Mouse (Mus musculus): ENCODE results near the gene Hsp90ab1. TPM values are rescaled to one million over a fixed set of nuclear protein-coding genes. Genes with fewer than 3 reads are reported as not detected.

Gene Hsp90ab1
- polyA plus RNA-seq, 1 experiment from 2014 or later, result 1,571 TPM

GRCm38 (mm10) chr17:45575123-45575897, 2.2 kb upstream of the Hsp90ab1 start:
- peak overlapping the region; percentile 99 for H3K9ac ChIP-seq (ENCODE audit: low read depth, low read length)
- H3K27me3 ChIP-seq (replicated peaks; ENCODE audit: control insufficient read depth, insufficient read depth, low read length), result no peaks in the 10 kb centered on the region
- peaks cover 20% of the 10 kb centered on the region for H3K4me1 ChIP-seq (ENCODE audit: control insufficient read depth, insufficient read depth, low read depth, low read length)
- no peak for ATAC-seq
- H3K4me3 ChIP-seq (ENCODE audit: low read length), result no peak overlapping the region; the same call in 1 of the 2 replicates
- peak overlapping the region; percentile 84 for H3K4me2 ChIP-seq (ENCODE audit: low read length)
- peaks cover 8% of the 10 kb centered on the region for H3K36me3 ChIP-seq (ENCODE audit: control insufficient read depth, insufficient read depth, low read length)
- H3K9me3 ChIP-seq (ENCODE audit: control insufficient read depth, low read length), result no peaks in the 10 kb centered on the region
- 94% methylated on average over 8 of the region's 8 CpGs for WGBS
- H3K27ac ChIP-seq (ENCODE audit: low read depth, low read length), result peak overlapping the region; percentile 98

GRCm38 (mm10) chr17:45574129-45574761, 1.2 kb upstream of the Hsp90ab1 start:
- H3K27ac ChIP-seq (ENCODE audit: low read depth, low read length), result peak overlapping the region; percentile 98
- peak overlapping the region; percentile 84 for H3K4me2 ChIP-seq (ENCODE audit: low read length)
- H3K4me1 ChIP-seq (ENCODE audit: control insufficient read depth, insufficient read depth, low read depth, low read length), result peaks cover 20% of the 10 kb centered on the region
- H3K27me3 ChIP-seq (replicated peaks; ENCODE audit: control insufficient read depth, insufficient read depth, low read length), result no peaks in the 10 kb centered on the region
- H3K4me3 ChIP-seq (ENCODE audit: low read length), result peak overlapping the region; percentile 100
- peak; percentile 71 for ATAC-seq
- H3K9ac ChIP-seq (ENCODE audit: low read depth, low read length), result peak overlapping the region; percentile 99
- H3K36me3 ChIP-seq (ENCODE audit: control insufficient read depth, insufficient read depth, low read length), result peaks cover 18% of the 10 kb centered on the region
- no peaks in the 10 kb centered on the region for H3K9me3 ChIP-seq (ENCODE audit: control insufficient read depth, low read length)
- under 1% methylated on average over 16 of the region's 17 CpGs for WGBS

GRCm38 (mm10) chr17:45573780-45574123, 681 bp upstream of the Hsp90ab1 start:
- H3K9ac ChIP-seq (ENCODE audit: low read depth, low read length), result peak overlapping the region; percentile 99
- peak overlapping the region; percentile 84 for H3K4me2 ChIP-seq (ENCODE audit: low read length)
- peak; percentile 76 for ATAC-seq
- H3K9me3 ChIP-seq (ENCODE audit: control insufficient read depth, low read length), result no peaks in the 10 kb centered on the region
- peaks cover 20% of the 10 kb centered on the region for H3K4me1 ChIP-seq (ENCODE audit: control insufficient read depth, insufficient read depth, low read depth, low read length)
- under 1% methylated on average over 18 of the region's 18 CpGs for WGBS
- H3K36me3 ChIP-seq (ENCODE audit: control insufficient read depth, insufficient read depth, low read length), result peaks cover 23% of the 10 kb centered on the region
- no peaks in the 10 kb centered on the region for H3K27me3 ChIP-seq (replicated peaks; ENCODE audit: control insufficient read depth, insufficient read depth, low read length)
- peak overlapping the region; percentile 100 for H3K4me3 ChIP-seq (ENCODE audit: low read length)
- H3K27ac ChIP-seq (ENCODE audit: low read depth, low read length), result peak overlapping the region; percentile 98

GRCm38 (mm10) chr17:45572103-45573086, 676 bp downstream of the Hsp90ab1 start:
- H3K9ac ChIP-seq (ENCODE audit: low read depth, low read length), result peak overlapping the region; percentile 99
- peak; percentile 50 for ATAC-seq
- peaks cover 20% of the 10 kb centered on the region for H3K4me1 ChIP-seq (ENCODE audit: control insufficient read depth, insufficient read depth, low read depth, low read length)
- H3K27ac ChIP-seq (ENCODE audit: low read depth, low read length), result peak overlapping the region; percentile 98
- H3K27me3 ChIP-seq (replicated peaks; ENCODE audit: control insufficient read depth, insufficient read depth, low read length), result no peaks in the 10 kb centered on the region
- H3K9me3 ChIP-seq (ENCODE audit: control insufficient read depth, low read length), result no peaks in the 10 kb centered on the region
- H3K4me3 ChIP-seq (ENCODE audit: low read length), result peak overlapping the region; percentile 100
- under 1% methylated on average over 46 of the region's 57 CpGs for WGBS
- peaks cover 32% of the 10 kb centered on the region for H3K36me3 ChIP-seq (ENCODE audit: control insufficient read depth, insufficient read depth, low read length)
- H3K4me2 ChIP-seq (ENCODE audit: low read length), result peak overlapping the region; percentile 84

GRCm38 (mm10) chr17:45569999-45570398, 3.1 kb downstream of the Hsp90ab1 start:
- ATAC-seq, result no peak
- WGBS, result 93% methylated on average over 4 of the region's 4 CpGs
- H3K9me3 ChIP-seq (ENCODE audit: control insufficient read depth, low read length), result no peaks in the 10 kb centered on the region
- no peak overlapping the region for H3K4me2 ChIP-seq (ENCODE audit: low read length)
- no peaks in the 10 kb centered on the region for H3K27me3 ChIP-seq (replicated peaks; ENCODE audit: control insufficient read depth, insufficient read depth, low read length)
- H3K36me3 ChIP-seq (ENCODE audit: control insufficient read depth, insufficient read depth, low read length), result peaks cover 43% of the 10 kb centered on the region
- peaks cover 21% of the 10 kb centered on the region for H3K4me1 ChIP-seq (ENCODE audit: control insufficient read depth, insufficient read depth, low read depth, low read length)
- H3K4me3 ChIP-seq (ENCODE audit: low read length), result no peak overlapping the region
- no peak overlapping the region for H3K27ac ChIP-seq (ENCODE audit: low read depth, low read length)
- no peak overlapping the region for H3K9ac ChIP-seq (ENCODE audit: low read depth, low read length)

- no peaks in the 10 kb centered on the region for H3K27me3 ChIP-seq (replicated peaks; ENCODE audit: control insufficient read depth, insufficient read depth, low read length)
- H3K4me3 ChIP-seq (ENCODE audit: low read length), result no peak overlapping the region
- no peak for ATAC-seq
- 89% methylated on average over 12 of the region's 12 CpGs for WGBS
- no peak overlapping the region for H3K27ac ChIP-seq (ENCODE audit: low read depth, low read length)
- no peak overlapping the region for H3K4me2 ChIP-seq (ENCODE audit: low read length)
- H3K9ac ChIP-seq (ENCODE audit: low read depth, low read length), result no peak overlapping the region
- peaks cover 21% of the 10 kb centered on the region for H3K4me1 ChIP-seq (ENCODE audit: control insufficient read depth, insufficient read depth, low read depth, low read length)
- H3K36me3 ChIP-seq (ENCODE audit: control insufficient read depth, insufficient read depth, low read length), result peaks cover 43% of the 10 kb centered on the region
- H3K9me3 ChIP-seq (ENCODE audit: control insufficient read depth, low read length), result no peaks in the 10 kb centered on the region
These were observed 4.1 kb downstream of the Hsp90ab1 start for GRCm38 (mm10) chr17:45568990-45569389.

GRCm38 (mm10) chr17:45567162-45567601, 5.9 kb downstream of the Hsp90ab1 start:
- no peak overlapping the region for H3K4me3 ChIP-seq (ENCODE audit: low read length)
- 30% methylated on average over 4 of the region's 4 CpGs for WGBS
- H3K27me3 ChIP-seq (replicated peaks; ENCODE audit: control insufficient read depth, insufficient read depth, low read length), result no peaks in the 10 kb centered on the region
- peaks cover 21% of the 10 kb centered on the region for H3K4me1 ChIP-seq (ENCODE audit: control insufficient read depth, insufficient read depth, low read depth, low read length)
- H3K27ac ChIP-seq (ENCODE audit: low read depth, low read length), result 0 out of 2 replicates have a peak overlapping the region, but pooled peaks have one; percentile 16
- H3K9ac ChIP-seq (ENCODE audit: low read depth, low read length), result no peak overlapping the region
- no peak overlapping the region for H3K4me2 ChIP-seq (ENCODE audit: low read length)
- H3K36me3 ChIP-seq (ENCODE audit: control insufficient read depth, insufficient read depth, low read length), result peaks cover 43% of the 10 kb centered on the region
- ATAC-seq, result 0 out of 2 replicates have a peak, but pooled peaks have one; percentile 0
- H3K9me3 ChIP-seq (ENCODE audit: control insufficient read depth, low read length), result no peaks in the 10 kb centered on the region

GRCm38 (mm10) chr17:45566360-45567161, 6.5 kb downstream of the Hsp90ab1 start:
- 0 out of 2 replicates have a peak, but pooled peaks have one; percentile 1 for ATAC-seq
- peaks cover 17% of the 10 kb centered on the region for H3K4me1 ChIP-seq (ENCODE audit: control insufficient read depth, insufficient read depth, low read depth, low read length)

More at GRCm38 (mm10) chr17:45566360-45567161, 6.5 kb downstream of the Hsp90ab1 start:
- Histone ChIP-seq H3K27ac (ENCODE audit: low read depth, low read length) (peak overlapping the region; percentile 16; the same call in 1 of the 2 replicates), H3K9ac (ENCODE audit: low read depth, low read length) (no peak overlapping the region), H3K4me3 (ENCODE audit: low read length) (no peak overlapping the region), H3K27me3 (replicated peaks; ENCODE audit: control insufficient read depth, insufficient read depth, low read length) (no peaks in the 10 kb centered on the region), H3K9me3 (ENCODE audit: control insufficient read depth, low read length) (no peaks in the 10 kb centered on the region), H3K4me2 (ENCODE audit: low read length) (no peak overlapping the region), H3K36me3 (ENCODE audit: control insufficient read depth, insufficient read depth, low read length) (peaks cover 43% of the 10 kb centered on the region)
- WGBS, result 59% methylated on average over 18 of the region's 18 CpGs
